Mouse (Mus musculus): ENCODE data around the gene Klhl7. TPM values are rescaled to one million over a fixed set of nuclear protein-coding genes. Genes with fewer than 3 reads are reported as not detected.

The Klhl7 gene
- polyA plus RNA-seq (2017; shearing (Covaris generic)), result 1 to 10 TPM; 8.5 to 9.4 TPM

DNA sequence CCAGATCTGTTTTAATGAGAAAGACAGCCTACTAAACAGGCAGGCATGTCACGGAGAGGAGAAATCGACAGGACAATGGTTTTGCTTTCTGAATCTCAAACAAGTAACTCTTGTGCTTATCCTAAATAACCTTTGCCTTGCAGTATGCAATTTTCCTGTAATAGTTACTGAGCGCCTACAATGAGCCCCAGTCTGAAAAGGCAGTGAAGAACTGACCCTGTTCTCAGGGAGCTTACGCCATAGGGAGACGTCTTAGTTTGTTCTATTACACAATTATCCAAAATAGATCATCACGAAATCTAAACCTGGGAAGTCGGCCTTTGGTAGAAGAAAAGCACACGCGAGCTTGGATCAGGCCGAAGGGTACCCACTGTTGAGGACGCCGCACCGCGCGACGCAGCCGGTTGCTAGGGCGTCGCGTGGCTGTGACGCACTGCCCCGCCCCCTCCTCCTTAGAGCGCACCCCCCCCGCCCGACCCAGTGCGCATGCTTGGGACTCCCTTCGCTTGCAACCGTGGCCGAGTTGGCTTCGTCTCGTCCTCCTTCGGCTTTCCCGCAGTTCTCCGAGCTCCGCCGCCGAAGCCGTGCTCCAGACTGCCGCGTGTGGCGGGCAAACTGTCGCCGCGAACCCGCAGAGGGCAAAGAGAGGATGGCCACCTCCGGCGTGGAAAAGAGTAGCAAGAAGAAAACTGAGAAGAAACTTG lies at the start of gene Klhl7:
Gene Klhl7, plus strand, starts transcription at position 500 of the 704 bp plus-strand sequence.

DNA sequence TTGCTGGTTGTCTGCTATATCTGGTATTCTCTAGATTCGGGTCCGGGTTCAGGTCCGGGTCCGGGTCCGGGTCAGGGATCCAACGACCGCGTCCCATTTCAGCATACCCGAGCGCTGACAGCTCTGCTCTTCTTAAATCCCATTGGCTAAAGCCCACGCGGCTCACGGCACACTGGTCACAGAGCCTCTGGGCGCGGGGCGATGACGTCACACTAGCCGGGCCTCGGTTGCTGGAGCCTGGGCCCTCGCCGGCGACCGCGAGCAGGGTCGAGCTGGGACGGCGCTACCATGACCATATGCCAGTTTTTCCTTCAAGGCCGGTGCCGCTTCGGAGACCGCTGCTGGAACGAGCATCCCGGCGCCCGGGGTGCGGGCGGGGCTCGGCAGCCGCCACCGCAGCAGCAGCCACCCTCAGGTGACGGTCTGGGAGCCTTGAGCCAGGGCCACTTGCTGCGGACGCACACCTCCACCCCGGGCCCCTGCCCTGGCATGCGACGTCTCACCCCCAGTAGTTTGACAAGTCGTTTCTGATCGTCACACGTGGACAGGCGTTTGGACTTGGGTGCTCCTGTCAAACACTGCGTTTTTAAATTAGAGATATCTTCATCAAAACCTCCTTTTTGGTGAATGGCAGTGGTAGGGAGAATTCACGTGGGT lies 64.5 kb downstream of the Klhl7 start, which contains the start of gene Nupl2:
Gene Nupl2, plus strand, starts transcription at position 175 of the 657 bp plus-strand sequence.

Other genes starting within 250 kb of the Klhl7 start
- gene Fam126a, start 69.9 kb upstream of the Klhl7 start, polyA plus RNA-seq (2017; shearing (Covaris generic)), result 10 to 100 TPM in 1 of 2 experiments, 1 to 10 TPM in 1; 9.5 to 24.7 TPM
- gene Nupl2, start 64.4 kb downstream of the Klhl7 start, polyA plus RNA-seq (2017; shearing (Covaris generic)), result 10 to 100 TPM; 10.1 to 13.6 TPM